Mouse (Mus musculus): ENCODE data around the gene Slc15a3. TPM values are rescaled to one million over a fixed set of nuclear protein-coding genes. Genes with fewer than 3 reads are reported as not detected.

The Slc15a3 gene
- polyA plus RNA-seq, 1 experiment from 2014 or later = 1.2 TPM

- no peak overlapping the region for H3K4me2 ChIP-seq
- no peak overlapping the region for H3K27ac ChIP-seq (replicated peaks)
- ATAC-seq (ENCODE audit: insufficient read depth) = no peak
These were observed 15.5 kb upstream of the Slc15a3 start for GRCm38 (mm10) chr19:10824061-10824460.

GRCm38 (mm10) chr19:10828321-10828720 lies 11.2 kb upstream of the Slc15a3 start:
- Histone ChIP-seq H3K27me3 (no peaks in the 10 kb centered on the region), H3K9ac (no peak overlapping the region), H3K4me2 (no peak overlapping the region), H3K27ac (replicated peaks) (no peak overlapping the region), H3K9me3 (replicated peaks) (no peaks in the 10 kb centered on the region), H3K36me3 (replicated peaks) (no peaks in the 10 kb centered on the region), H3K4me1 (replicated peaks) (no peaks in the 10 kb centered on the region), H3K4me3 (replicated peaks) (no peak overlapping the region)
- no peak for ATAC-seq (ENCODE audit: insufficient read depth)
- 58% methylated on average over 5 of the region's 5 CpGs for whole genome bisulfite sequencing (ENCODE audit: insufficient replicate concordance)

More at GRCm38 (mm10) chr19:10824061-10824460, 15.5 kb upstream of the Slc15a3 start:
- Histone ChIP-seq H3K9ac (no peak overlapping the region), H3K36me3 (replicated peaks) (no peaks in the 10 kb centered on the region), H3K4me3 (replicated peaks) (no peak overlapping the region), H3K9me3 (replicated peaks) (no peaks in the 10 kb centered on the region), H3K27me3 (no peaks in the 10 kb centered on the region), H3K4me1 (replicated peaks) (no peaks in the 10 kb centered on the region)
- 66% methylated on average over 7 of the region's 7 CpGs for WGBS (ENCODE audit: insufficient replicate concordance)

- no peaks in the 10 kb centered on the region for H3K9me3 ChIP-seq (replicated peaks)
- WGBS (ENCODE audit: insufficient replicate concordance) = 60% methylated on average over 16 of the region's 16 CpGs
- no peaks in the 10 kb centered on the region for H3K4me1 ChIP-seq (replicated peaks)
- H3K4me3 ChIP-seq (replicated peaks) = no peak within 1 kb of the TSS
- no peak for ATAC-seq (ENCODE audit: insufficient read depth)
- H3K36me3 ChIP-seq (replicated peaks) = no peaks in the 10 kb centered on the region
- no peaks in the 10 kb centered on the region for H3K27me3 ChIP-seq
- no peak within 1 kb of the TSS for H3K9ac ChIP-seq
- H3K4me2 ChIP-seq = no peak within 1 kb of the TSS
- no peak within 1 kb of the TSS for H3K27ac ChIP-seq (replicated peaks)
These were observed 9.9 kb upstream of the Slc15a3 start, which contains the start of gene Cd6 for GRCm38 (mm10) chr19:10829436-10830175. Cd6 (minus strand) TSS chr19:10830058.

- no peaks in the 10 kb centered on the region for H3K27me3 ChIP-seq
- no peak overlapping the region for H3K27ac ChIP-seq (replicated peaks)
- H3K9me3 ChIP-seq (replicated peaks) = no peaks in the 10 kb centered on the region
- H3K4me1 ChIP-seq (replicated peaks) = no peaks in the 10 kb centered on the region
- ATAC-seq (ENCODE audit: insufficient read depth) = no peak
- no peak overlapping the region for H3K9ac ChIP-seq
- WGBS (ENCODE audit: insufficient replicate concordance) = 4% methylated on average over 5 of the region's 5 CpGs
- H3K36me3 ChIP-seq (replicated peaks) = no peaks in the 10 kb centered on the region
- H3K4me2 ChIP-seq = no peak overlapping the region
- H3K4me3 ChIP-seq (replicated peaks) = no peak overlapping the region
These were observed 8.1 kb upstream of the Slc15a3 start for GRCm38 (mm10) chr19:10831424-10831823.

GRCm38 (mm10) chr19:10832030-10832429 lies 7.5 kb upstream of the Slc15a3 start:
- Histone ChIP-seq H3K27ac (replicated peaks) (no peak overlapping the region), H3K4me2 (no peak overlapping the region), H3K9ac (no peak overlapping the region), H3K4me1 (replicated peaks) (no peaks in the 10 kb centered on the region), H3K27me3 (no peaks in the 10 kb centered on the region), H3K9me3 (replicated peaks) (no peaks in the 10 kb centered on the region), H3K36me3 (replicated peaks) (no peaks in the 10 kb centered on the region), H3K4me3 (replicated peaks) (no peak overlapping the region)
- no peak for ATAC-seq (ENCODE audit: insufficient read depth)
- WGBS (ENCODE audit: insufficient replicate concordance) = 40% methylated on average over 3 of the region's 3 CpGs

GRCm38 (mm10) chr19:10833611-10834010 lies 5.9 kb upstream of the Slc15a3 start:
- 50% methylated on average over 3 of the region's 3 CpGs for WGBS (ENCODE audit: insufficient replicate concordance)
- H3K27ac ChIP-seq (replicated peaks) = no peak overlapping the region
- no peaks in the 10 kb centered on the region for H3K4me1 ChIP-seq (replicated peaks)
- H3K27me3 ChIP-seq = no peaks in the 10 kb centered on the region
- no peaks in the 10 kb centered on the region for H3K9me3 ChIP-seq (replicated peaks)
- no peaks in the 10 kb centered on the region for H3K36me3 ChIP-seq (replicated peaks)
- no peak for ATAC-seq (ENCODE audit: insufficient read depth)
- no peak overlapping the region for H3K9ac ChIP-seq
- no peak overlapping the region for H3K4me2 ChIP-seq
- H3K4me3 ChIP-seq (replicated peaks) = no peak overlapping the region

- Histone ChIP-seq H3K27me3 (no peaks in the 10 kb centered on the region), H3K4me3 (replicated peaks) (no peak overlapping the region), H3K36me3 (replicated peaks) (no peaks in the 10 kb centered on the region), H3K4me1 (replicated peaks) (no peaks in the 10 kb centered on the region), H3K9me3 (replicated peaks) (no peaks in the 10 kb centered on the region), H3K9ac (no peak overlapping the region), H3K27ac (replicated peaks) (no peak overlapping the region), H3K4me2 (no peak overlapping the region)
- ATAC-seq (ENCODE audit: insufficient read depth) = no peak
- 46% methylated on average over 3 of the region's 3 CpGs for WGBS (ENCODE audit: insufficient replicate concordance)
These were observed 3.9 kb upstream of the Slc15a3 start for GRCm38 (mm10) chr19:10835671-10836070.

- no peaks in the 10 kb centered on the region for H3K36me3 ChIP-seq (replicated peaks)
- peak overlapping the region; percentile 61 for H3K27ac ChIP-seq (replicated peaks)
- H3K4me3 ChIP-seq (replicated peaks) = peak overlapping the region; percentile 24; the same call in 1 of the 2 replicates
- H3K9me3 ChIP-seq (replicated peaks) = no peaks in the 10 kb centered on the region
- H3K4me2 ChIP-seq = peak overlapping the region; percentile 33
- H3K4me1 ChIP-seq (replicated peaks) = peaks cover 4% of the 10 kb centered on the region; the same call in 1 of the 2 replicates
- ATAC-seq (ENCODE audit: insufficient read depth) = peak; percentile 34
- 19% methylated on average over 16 of the region's 16 CpGs for WGBS (ENCODE audit: insufficient replicate concordance)
- H3K27me3 ChIP-seq = peaks cover 16% of the 10 kb centered on the region
- no peak overlapping the region for H3K9ac ChIP-seq
These were observed 2.4 kb downstream of the Slc15a3 start for GRCm38 (mm10) chr19:10841721-10842626.

- Histone ChIP-seq H3K4me1 (replicated peaks) (peaks cover 4% of the 10 kb centered on the region; the same call in 1 of the 2 replicates), H3K9ac (no peak overlapping the region), H3K9me3 (replicated peaks) (no peaks in the 10 kb centered on the region), H3K27ac (replicated peaks) (peak overlapping the region; percentile 61; the same call in 1 of the 2 replicates), H3K27me3 (peaks cover 16% of the 10 kb centered on the region), H3K4me3 (replicated peaks) (peak overlapping the region; percentile 25), H3K4me2 (peak overlapping the region; percentile 21), H3K36me3 (replicated peaks) (no peaks in the 10 kb centered on the region)
- no peak for ATAC-seq (ENCODE audit: insufficient read depth)
- 35% methylated on average over 24 of the region's 24 CpGs for WGBS (ENCODE audit: insufficient replicate concordance)
These were observed 3.4 kb downstream of the Slc15a3 start for GRCm38 (mm10) chr19:10842914-10843313.

GRCm38 (mm10) chr19:10844206-10844605 lies 4.7 kb downstream of the Slc15a3 start:
- Histone ChIP-seq H3K9me3 (replicated peaks) (no peaks in the 10 kb centered on the region), H3K4me2 (no peak overlapping the region; the same call in 1 of the 2 replicates), H3K4me1 (replicated peaks) (peaks cover 4% of the 10 kb centered on the region; the same call in 1 of the 2 replicates), H3K27ac (replicated peaks) (no peak overlapping the region), H3K4me3 (replicated peaks) (0 out of 2 replicates have a peak overlapping the region, but pooled peaks have one; percentile 7), H3K9ac (no peak overlapping the region), H3K27me3 (peaks cover 16% of the 10 kb centered on the region), H3K36me3 (replicated peaks) (no peaks in the 10 kb centered on the region)
- no peak for ATAC-seq (ENCODE audit: insufficient read depth)
- 61% methylated on average over 5 of the region's 5 CpGs for WGBS (ENCODE audit: insufficient replicate concordance)

- Histone ChIP-seq H3K4me3 (replicated peaks) (no peak overlapping the region), H3K4me2 (no peak overlapping the region), H3K27me3 (peaks cover 16% of the 10 kb centered on the region), H3K9ac (no peak overlapping the region), H3K9me3 (replicated peaks) (no peaks in the 10 kb centered on the region), H3K4me1 (replicated peaks) (peaks cover 4% of the 10 kb centered on the region; the same call in 1 of the 2 replicates), H3K36me3 (replicated peaks) (no peaks in the 10 kb centered on the region), H3K27ac (replicated peaks) (no peak overlapping the region)
- no peak for ATAC-seq (ENCODE audit: insufficient read depth)
- WGBS (ENCODE audit: insufficient replicate concordance) = 41% methylated on average over 3 of the region's 3 CpGs
These were observed 5.9 kb downstream of the Slc15a3 start for GRCm38 (mm10) chr19:10845454-10845853.

Measured in liver, embryonic 15.5 days (tissue).